Mouse (Mus musculus): ENCODE results near the gene Olfr9. TPM values are rescaled to one million over a fixed set of nuclear protein-coding genes. Genes with fewer than 3 reads are reported as not detected.
A peak's percentile ranks its signal among the peaks of the same experiment; 100 is the strongest.
"Not testable (repeated sequence)": the region's sequence is repeated elsewhere in the genome, so short reads cannot be mapped to it uniquely, and the experiment has no call there.

Gene Olfr9
- not detected for total RNA-seq (2021)
- long read RNA-seq, experiment 1 = 0 reads
- long read RNA-seq, experiment 2 = 0 reads

- DNase-seq = not testable (repeated sequence)
These were observed at the start of gene Olfr9 for GRCm38 (mm10) chr10:128989131-128989530. Gene Olfr9 (plus strand): TSS chr10:128989431.

GRCm38 (mm10) chr10:128940475-128941061 lies 48.7 kb upstream of the Olfr9 start:
- DNase-seq = no peak

- peak; percentile 69 for DNase-seq
These were observed 43.6 kb upstream of the Olfr9 start for GRCm38 (mm10) chr10:128945675-128946074.

GRCm38 (mm10) chr10:128947496-128947895 lies 41.7 kb upstream of the Olfr9 start:
- DNase-seq = no peak

- DNase-seq = no peak
These were observed 38.9 kb upstream of the Olfr9 start for GRCm38 (mm10) chr10:128950208-128950887.

GRCm38 (mm10) chr10:128958340-128958739 lies 30.9 kb upstream of the Olfr9 start:
- DNase-seq = no peak

GRCm38 (mm10) chr10:128960142-128960541 lies 29.1 kb upstream of the Olfr9 start:
- DNase-seq = no peak

GRCm38 (mm10) chr10:128960590-128961584 lies 28.3 kb upstream of the Olfr9 start, which contains the start of gene Mettl7b:
Gene Mettl7b (minus strand): TSS chr10:128960988.
- DNase-seq = no peak

- no peak for DNase-seq
These were observed 24.3 kb upstream of the Olfr9 start for GRCm38 (mm10) chr10:128964961-128965360.

- no peak for DNase-seq
These were observed 23.4 kb upstream of the Olfr9 start for GRCm38 (mm10) chr10:128965871-128966270.

- DNase-seq = no peak
These were observed 20.9 kb upstream of the Olfr9 start for GRCm38 (mm10) chr10:128968341-128968749.

GRCm38 (mm10) chr10:128970740-128971250 lies 18.4 kb upstream of the Olfr9 start:
- DNase-seq = no peak

- DNase-seq = no peak
These were observed 16.4 kb upstream of the Olfr9 start for GRCm38 (mm10) chr10:128972841-128973240.

- no peak for DNase-seq
These were observed 12.8 kb upstream of the Olfr9 start for GRCm38 (mm10) chr10:128976395-128976794.

GRCm38 (mm10) chr10:128977522-128978114 lies 11.6 kb upstream of the Olfr9 start:
- DNase-seq = peak; percentile 33

GRCm38 (mm10) chr10:128980644-128981365 lies 8.4 kb upstream of the Olfr9 start:
- DNase-seq = no peak

GRCm38 (mm10) chr10:128990129-128990850 lies 1.1 kb downstream of the Olfr9 start:
- DNase-seq = not testable (repeated sequence)

- no peak for DNase-seq
These were observed 1.8 kb downstream of the Olfr9 start for GRCm38 (mm10) chr10:128990994-128991393.

- no peak for DNase-seq
These were observed 6.6 kb downstream of the Olfr9 start for GRCm38 (mm10) chr10:128995796-128996195.

- no peak for DNase-seq
These were observed 7.4 kb downstream of the Olfr9 start for GRCm38 (mm10) chr10:128996523-128997040.
